Mouse (Mus musculus): Measurements from ENCODE around the gene Ablim2. TPM values are rescaled to one million over a fixed set of nuclear protein-coding genes. Genes with fewer than 3 reads are reported as not detected.

The Ablim2 gene
- polyA plus RNA-seq, 1 experiment, result 3.4 TPM

DNA sequence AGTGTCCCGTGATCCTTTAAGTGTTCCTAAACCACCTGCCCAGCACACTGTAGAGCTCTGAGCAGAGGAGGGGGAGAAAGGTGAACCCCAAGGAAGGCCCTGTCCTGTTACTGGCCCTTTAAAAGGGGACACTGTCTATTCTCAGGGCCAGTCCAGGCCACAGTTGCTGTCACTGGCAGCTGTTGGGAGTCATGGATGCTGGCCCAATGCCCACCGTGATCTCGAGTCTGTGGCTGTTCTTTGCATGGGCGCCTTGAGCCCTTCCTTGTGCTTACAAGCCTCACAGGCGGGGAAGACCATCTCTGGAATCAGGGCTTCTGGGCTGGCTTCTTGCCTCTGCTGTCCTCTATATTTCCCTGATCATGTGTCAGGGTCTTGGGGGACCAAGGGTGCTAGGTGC lies 4.7 kb downstream of the Ablim2 start:
- H3K4me1 ChIP-seq (ENCODE audit: control insufficient read depth, insufficient read depth, low read length), result no peaks in the 10 kb centered on the region
- TF ChIP-seq CTCF (IDR thresholded peaks at IDR 0.05; ENCODE audit: low read depth, low read length) (no peak), POLR2A (IDR thresholded peaks at IDR 0.05; ENCODE audit: borderline replicate concordance, low read depth, low read length) (no peak)
- no peak overlapping the region for H3K4me3 ChIP-seq (ENCODE audit: insufficient read depth, low read length)
- no peak overlapping the region for H3K27ac ChIP-seq (ENCODE audit: insufficient read depth, low read depth, low read length)

DNA sequence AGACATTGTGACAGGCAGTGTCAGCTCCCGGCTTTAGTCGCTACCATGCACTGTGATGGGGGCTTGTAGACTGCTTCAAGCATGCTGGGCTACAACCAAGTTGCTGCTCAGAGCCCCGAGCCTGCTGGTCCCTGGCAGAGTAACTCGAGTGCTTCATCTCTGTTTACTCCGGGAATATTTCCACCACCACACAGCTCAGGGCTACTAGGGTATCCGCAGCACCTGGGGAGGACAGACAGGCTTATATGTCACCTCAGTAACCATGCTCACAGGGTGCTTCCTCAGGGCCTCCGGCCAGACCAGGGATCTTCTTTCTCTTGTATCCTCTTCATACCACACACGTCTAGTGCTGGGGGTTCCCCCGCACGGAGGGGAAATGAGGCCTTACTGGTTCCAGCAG lies 5.2 kb downstream of the Ablim2 start:
- no peak overlapping the region for H3K27ac ChIP-seq (ENCODE audit: insufficient read depth, low read depth, low read length)
- H3K4me3 ChIP-seq (ENCODE audit: insufficient read depth, low read length), result no peak overlapping the region
- no peaks in the 10 kb centered on the region for H3K4me1 ChIP-seq (ENCODE audit: control insufficient read depth, insufficient read depth, low read length)
- no peak for TF ChIP-seq CTCF (IDR thresholded peaks at IDR 0.05; ENCODE audit: low read depth, low read length)
- TF ChIP-seq POLR2A (IDR thresholded peaks at IDR 0.05; ENCODE audit: borderline replicate concordance, low read depth, low read length), result no peak

DNA sequence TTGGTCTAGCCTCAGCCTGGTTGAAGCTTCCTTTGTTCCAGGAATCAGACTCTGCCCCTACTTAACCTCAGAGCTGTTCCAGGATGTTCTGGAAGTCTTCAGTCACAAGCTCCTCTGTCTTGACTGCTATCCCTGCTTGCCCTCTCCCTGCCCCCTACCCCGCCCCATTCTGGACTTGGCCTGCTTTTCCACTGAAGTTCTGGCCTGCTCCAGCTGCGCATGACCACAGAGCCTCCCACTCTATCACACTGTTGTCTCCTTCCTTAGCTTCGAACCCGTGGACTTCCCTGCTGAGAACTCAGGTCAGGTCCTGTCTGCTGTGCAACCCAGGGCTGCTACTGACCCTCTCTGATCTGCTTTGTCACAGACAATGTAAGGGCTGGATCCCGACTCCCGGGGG lies 8.2 kb downstream of the Ablim2 start:
- Histone ChIP-seq H3K27ac (ENCODE audit: insufficient read depth, low read depth, low read length) (no peak overlapping the region), H3K4me1 (ENCODE audit: control insufficient read depth, insufficient read depth, low read length) (no peaks in the 10 kb centered on the region), H3K4me3 (ENCODE audit: insufficient read depth, low read length) (no peak overlapping the region)
- no peak for TF ChIP-seq POLR2A (IDR thresholded peaks at IDR 0.05; ENCODE audit: borderline replicate concordance, low read depth, low read length)
- no peak for TF ChIP-seq CTCF (IDR thresholded peaks at IDR 0.05; ENCODE audit: low read depth, low read length)

DNA sequence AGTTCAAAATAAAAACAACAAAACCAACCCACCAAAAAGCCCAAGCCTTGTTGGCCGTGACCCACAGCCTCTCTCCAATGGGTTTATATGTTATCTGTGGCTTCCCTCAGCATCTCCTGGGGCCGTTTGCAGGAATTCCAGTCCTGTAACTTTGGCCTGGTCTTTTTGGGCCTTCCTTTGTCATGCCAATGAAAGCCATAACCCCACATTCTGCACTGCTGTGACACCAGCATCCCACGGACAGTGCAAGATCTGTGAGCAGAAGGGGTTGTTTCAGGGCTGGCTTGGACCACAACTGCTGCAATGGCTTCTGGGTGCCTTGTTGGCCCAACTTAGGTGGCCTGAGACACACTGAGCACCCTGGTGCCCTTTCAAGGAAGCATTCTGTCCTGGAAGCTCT lies 10.8 kb downstream of the Ablim2 start:
- no peak overlapping the region for H3K27ac ChIP-seq (ENCODE audit: insufficient read depth, low read depth, low read length)
- no peak for TF ChIP-seq CTCF (IDR thresholded peaks at IDR 0.05; ENCODE audit: low read depth, low read length)
- no peak for TF ChIP-seq POLR2A (IDR thresholded peaks at IDR 0.05; ENCODE audit: borderline replicate concordance, low read depth, low read length)

DNA sequence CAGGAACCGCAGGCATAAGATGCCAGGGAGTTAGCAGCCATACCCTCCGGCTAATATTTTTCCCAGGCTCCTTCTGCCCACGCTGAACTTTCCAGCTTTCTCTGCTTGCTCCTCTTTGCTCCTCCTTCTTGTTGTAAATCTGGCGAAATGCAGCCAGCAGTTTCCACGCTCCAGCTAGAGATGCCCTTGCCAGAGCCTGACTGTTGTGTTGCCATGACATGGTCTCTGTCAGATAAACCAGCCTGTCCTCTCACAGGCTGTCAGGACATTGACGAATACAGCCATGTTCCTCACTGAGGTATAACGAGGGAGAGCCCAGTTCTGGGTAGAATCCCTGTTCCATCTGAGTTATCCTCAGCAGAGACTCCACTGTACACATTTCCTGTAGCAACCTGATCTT lies 11.3 kb downstream of the Ablim2 start:
- H3K4me1 ChIP-seq (ENCODE audit: control insufficient read depth, insufficient read depth, low read length), result no peaks in the 10 kb centered on the region
- no peak overlapping the region for H3K27ac ChIP-seq (ENCODE audit: insufficient read depth, low read depth, low read length)
- TF ChIP-seq CTCF (IDR thresholded peaks at IDR 0.05; ENCODE audit: low read depth, low read length), result no peak
- no peak for TF ChIP-seq POLR2A (IDR thresholded peaks at IDR 0.05; ENCODE audit: borderline replicate concordance, low read depth, low read length)
- no peak overlapping the region for H3K4me3 ChIP-seq (ENCODE audit: insufficient read depth, low read length)

More for the DNA sequence above, 10.8 kb downstream of the Ablim2 start:
- no peak overlapping the region for H3K4me3 ChIP-seq (ENCODE audit: insufficient read depth, low read length)
- no peaks in the 10 kb centered on the region for H3K4me1 ChIP-seq (ENCODE audit: control insufficient read depth, insufficient read depth, low read length)

DNA sequence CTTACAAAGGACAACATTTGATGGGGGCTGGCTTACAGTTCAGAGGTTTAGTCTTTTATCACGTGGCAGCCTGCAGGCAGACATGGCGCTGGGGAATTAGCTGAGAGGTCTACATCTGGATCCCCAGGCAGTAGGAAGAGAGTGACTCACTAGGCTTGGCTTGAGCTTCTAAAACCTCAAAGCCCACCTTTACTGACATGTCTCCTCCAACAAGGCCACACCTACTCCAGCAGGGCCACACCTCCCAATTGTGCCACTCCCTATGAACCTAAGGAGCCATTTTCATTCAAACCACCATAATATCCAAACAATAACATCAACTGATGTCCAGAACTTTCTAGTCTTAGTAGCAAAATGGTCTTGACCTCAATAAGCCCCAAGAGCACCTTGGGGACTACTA lies 12.6 kb downstream of the Ablim2 start:
- H3K4me1 ChIP-seq (ENCODE audit: control insufficient read depth, insufficient read depth, low read length), result no peaks in the 10 kb centered on the region
- no peak overlapping the region for H3K4me3 ChIP-seq (ENCODE audit: insufficient read depth, low read length)
- no peak overlapping the region for H3K27ac ChIP-seq (ENCODE audit: insufficient read depth, low read depth, low read length)
- TF ChIP-seq CTCF (IDR thresholded peaks at IDR 0.05; ENCODE audit: low read depth, low read length), result no peak
- no peak for TF ChIP-seq POLR2A (IDR thresholded peaks at IDR 0.05; ENCODE audit: borderline replicate concordance, low read depth, low read length)

DNA sequence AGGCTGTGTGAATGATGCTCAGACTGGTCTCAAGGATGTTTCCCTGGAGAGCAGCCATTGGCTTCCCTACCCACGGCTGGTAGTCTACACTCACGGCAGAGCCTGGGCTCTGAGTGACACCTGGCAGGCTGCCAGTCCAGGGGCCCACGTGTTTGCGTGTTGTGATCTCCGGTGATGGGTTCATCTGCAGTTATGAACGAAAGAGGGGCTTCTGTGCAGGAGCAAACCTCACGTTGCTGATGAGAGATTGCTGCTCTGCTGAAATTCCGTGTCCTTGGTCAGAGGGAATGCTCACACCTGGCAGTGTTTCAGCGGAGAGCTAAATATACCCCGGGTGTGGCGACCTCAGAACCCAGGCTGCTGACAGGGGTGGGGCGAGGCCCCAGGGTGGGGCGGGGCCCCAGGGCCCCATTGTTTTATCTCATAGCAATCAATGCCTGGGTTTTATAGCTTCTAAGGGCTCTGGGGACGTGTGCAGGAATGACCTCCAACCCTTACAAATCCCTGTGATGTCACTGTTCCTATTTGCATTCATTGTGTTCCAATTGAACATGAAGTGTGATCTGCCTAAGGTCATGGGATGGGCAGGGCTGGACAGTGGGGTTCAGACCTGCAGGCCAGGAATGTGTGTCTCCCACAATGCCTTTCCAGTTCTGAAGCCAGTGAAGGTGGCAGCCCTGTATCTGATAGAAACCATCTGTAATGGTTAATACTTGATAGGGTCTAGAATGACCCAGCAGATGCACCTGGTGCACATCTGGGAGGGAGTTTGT lies 13.4 kb downstream of the Ablim2 start:
- no peak overlapping the region for H3K4me3 ChIP-seq (ENCODE audit: insufficient read depth, low read length)
- no peak overlapping the region for H3K27ac ChIP-seq (ENCODE audit: insufficient read depth, low read depth, low read length)
- H3K4me1 ChIP-seq (ENCODE audit: control insufficient read depth, insufficient read depth, low read length), result no peaks in the 10 kb centered on the region
- no peak for TF ChIP-seq CTCF (IDR thresholded peaks at IDR 0.05; ENCODE audit: low read depth, low read length)
- no peak for TF ChIP-seq POLR2A (IDR thresholded peaks at IDR 0.05; ENCODE audit: borderline replicate concordance, low read depth, low read length)

DNA sequence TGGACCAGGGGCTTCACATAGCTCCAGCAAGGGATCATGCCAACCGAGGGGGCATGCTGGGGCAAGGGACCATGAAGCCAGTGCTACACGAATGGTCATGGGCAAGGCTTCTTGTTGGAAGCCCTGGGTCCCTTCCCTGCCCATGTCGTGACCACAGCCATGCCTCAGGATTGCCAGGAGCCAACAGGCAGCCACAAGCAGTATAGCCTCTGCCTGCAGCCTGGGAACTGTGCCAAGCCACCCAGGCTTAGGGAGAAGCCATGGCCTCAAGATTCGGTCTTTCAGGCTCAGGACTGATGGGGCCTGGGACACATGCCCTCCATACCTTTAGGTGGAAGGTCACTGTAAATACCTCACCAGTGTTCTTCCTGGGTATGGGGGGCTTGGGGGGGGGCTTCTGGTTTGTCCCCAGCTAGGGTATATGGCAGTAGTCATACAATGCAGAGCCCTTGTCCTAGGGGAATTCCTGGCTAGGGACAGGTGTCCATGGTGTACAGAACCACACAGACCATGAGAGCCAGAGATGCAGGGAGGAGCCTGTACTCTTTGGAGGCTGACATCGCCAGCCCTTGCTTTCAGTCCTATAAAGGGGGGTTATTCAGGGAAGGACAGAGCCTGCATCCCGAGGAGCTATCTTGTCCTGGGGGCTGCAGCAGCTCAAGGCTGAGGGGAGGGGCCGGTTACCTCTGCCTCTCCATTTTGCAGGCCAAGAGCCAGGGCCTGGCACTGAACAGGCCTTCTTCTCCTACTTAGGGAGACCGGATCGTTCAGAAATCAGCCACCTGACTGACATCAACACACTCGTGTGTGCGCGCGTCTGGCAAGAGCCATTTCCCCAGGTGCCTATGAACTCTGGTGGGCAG lies 15.8 kb downstream of the Ablim2 start:
- no peak for TF ChIP-seq CTCF (IDR thresholded peaks at IDR 0.05; ENCODE audit: low read depth, low read length)
- TF ChIP-seq POLR2A (IDR thresholded peaks at IDR 0.05; ENCODE audit: borderline replicate concordance, low read depth, low read length), result no peak
- H3K27ac ChIP-seq (ENCODE audit: insufficient read depth, low read depth, low read length), result no peak overlapping the region
- no peaks in the 10 kb centered on the region for H3K4me1 ChIP-seq (ENCODE audit: control insufficient read depth, insufficient read depth, low read length)
- no peak overlapping the region for H3K4me3 ChIP-seq (ENCODE audit: insufficient read depth, low read length)

DNA sequence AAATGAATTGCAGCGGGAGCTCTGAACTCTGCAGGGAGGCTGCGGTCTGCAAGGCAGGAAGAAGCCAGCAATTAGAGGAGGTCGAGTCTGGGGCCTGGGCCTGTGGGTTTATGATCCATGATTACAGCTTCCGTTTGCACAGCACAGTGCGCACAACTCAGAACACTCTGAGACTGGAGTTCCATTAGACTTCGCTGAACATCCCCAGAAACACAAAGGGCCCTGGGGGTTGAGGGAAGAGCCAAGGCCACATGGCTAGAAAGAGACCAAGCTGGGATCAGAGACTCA lies 16.4 kb downstream of the Ablim2 start:
- Histone ChIP-seq H3K27ac (ENCODE audit: insufficient read depth, low read depth, low read length) (no peak overlapping the region), H3K4me1 (ENCODE audit: control insufficient read depth, insufficient read depth, low read length) (no peaks in the 10 kb centered on the region), H3K4me3 (ENCODE audit: insufficient read depth, low read length) (no peak overlapping the region)
- TF ChIP-seq POLR2A (IDR thresholded peaks at IDR 0.05; ENCODE audit: borderline replicate concordance, low read depth, low read length) (no peak), CTCF (IDR thresholded peaks at IDR 0.05; ENCODE audit: low read depth, low read length) (no peak)

DNA sequence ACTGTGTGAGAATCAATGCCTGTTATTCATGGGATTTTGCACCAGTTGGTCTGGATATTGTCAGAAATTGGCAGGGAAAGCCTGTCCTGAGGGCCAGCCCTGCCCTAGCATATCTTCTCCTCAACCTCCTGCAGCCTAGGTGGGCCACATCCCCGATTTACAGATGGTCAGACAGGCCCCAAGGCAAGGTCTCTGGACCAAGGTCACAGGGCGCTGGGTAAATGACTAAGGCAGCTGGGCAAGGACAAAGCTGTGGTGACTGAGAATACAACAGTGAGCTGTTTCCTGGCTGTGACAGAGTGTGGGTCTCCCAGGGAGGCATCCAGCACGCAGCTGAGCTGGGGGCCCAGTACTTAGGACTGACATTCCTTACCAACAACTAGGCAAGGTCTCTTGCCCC lies 23.4 kb downstream of the Ablim2 start:
- TF ChIP-seq POLR2A (IDR thresholded peaks at IDR 0.05; ENCODE audit: borderline replicate concordance, low read depth, low read length) (no peak), CTCF (IDR thresholded peaks at IDR 0.05; ENCODE audit: low read depth, low read length) (no peak)
- Histone ChIP-seq H3K4me1 (ENCODE audit: control insufficient read depth, insufficient read depth, low read length) (no peaks in the 10 kb centered on the region), H3K27ac (ENCODE audit: insufficient read depth, low read depth, low read length) (no peak overlapping the region), H3K4me3 (ENCODE audit: insufficient read depth, low read length) (no peak overlapping the region)
